Mouse (Mus musculus) neural tube, embryonic 12.5 days (tissue): ENCODE measurements around the gene Lrp3. TPM values are rescaled to one million over a fixed set of nuclear protein-coding genes. Genes with fewer than 3 reads are reported as not detected.

Source experiments
- ATAC-seq: fragments of 200-750 bp; cut with Nextera tagmentation; 2 replicates; pipeline ENCODE4 v1.8.0; 2017; ENCODE audit warnings: low read depth, mild to moderate bottlenecking, moderate TSS enrichment, moderate library complexity; ENCODE audit not compliant: low FRiP score
- H3K27ac ChIP-seq: fragments of 300-500 bp; sonication (generic); 2 replicates; pipeline ENCODE4 v1.5.1; 2016
- H3K27me3 ChIP-seq: fragments of 300-500 bp; sonication (generic); replicated peaks from 2 replicates; pipeline ENCODE4 v1.6.1; 2016; ENCODE audit warnings: mild to moderate bottlenecking
- H3K36me3 ChIP-seq: fragments of 300-500 bp; sonication (generic); 2 replicates; pipeline ENCODE4 v1.6.1; 2016; ENCODE audit warnings: mild to moderate bottlenecking
- H3K4me1 ChIP-seq: fragments of 300-500 bp; sonication (generic); 2 replicates; pipeline ENCODE4 v1.6.1; 2016
- H3K4me2 ChIP-seq: fragments of 300-500 bp; sonication (generic); replicated peaks from 2 replicates; pipeline ENCODE4 v1.6.1; 2016; ENCODE audit warnings: mild to moderate bottlenecking
- H3K4me3 ChIP-seq: fragments of 300-500 bp; sonication (generic); 2 replicates; pipeline ENCODE4 v1.5.1; 2016
- H3K9ac ChIP-seq: fragments of 300-500 bp; sonication (generic); 2 replicates; pipeline ENCODE4 v1.6.1; 2016; ENCODE audit warnings: mild to moderate bottlenecking
- H3K9me3 ChIP-seq: fragments of 300-500 bp; sonication (generic); 2 replicates; pipeline ENCODE4 v1.6.1; 2016; ENCODE audit warnings: mild to moderate bottlenecking
- WGBS: fragments of 180-500 bp; shearing (Covaris S2); methylation state at CpG from one replicate; pipeline ENCODE4 v1.1.7; 2016; 5-methylcytosine and 5-hydroxymethylcytosine counted together
- polyA plus RNA-seq: library from polyadenylated mRNA; unstranded; fragments of >200 nt; fragmentation: Nextera tagmentation; extraction: Ambion mirVana; gene quantifications from 2 replicates; pipeline ENCODE4 v1.2.1, GENCODE M21; 2016

Lrp3 gene
- polyA plus RNA-seq, 1 experiment from 2014 or later: 23.2 TPM

DNA sequence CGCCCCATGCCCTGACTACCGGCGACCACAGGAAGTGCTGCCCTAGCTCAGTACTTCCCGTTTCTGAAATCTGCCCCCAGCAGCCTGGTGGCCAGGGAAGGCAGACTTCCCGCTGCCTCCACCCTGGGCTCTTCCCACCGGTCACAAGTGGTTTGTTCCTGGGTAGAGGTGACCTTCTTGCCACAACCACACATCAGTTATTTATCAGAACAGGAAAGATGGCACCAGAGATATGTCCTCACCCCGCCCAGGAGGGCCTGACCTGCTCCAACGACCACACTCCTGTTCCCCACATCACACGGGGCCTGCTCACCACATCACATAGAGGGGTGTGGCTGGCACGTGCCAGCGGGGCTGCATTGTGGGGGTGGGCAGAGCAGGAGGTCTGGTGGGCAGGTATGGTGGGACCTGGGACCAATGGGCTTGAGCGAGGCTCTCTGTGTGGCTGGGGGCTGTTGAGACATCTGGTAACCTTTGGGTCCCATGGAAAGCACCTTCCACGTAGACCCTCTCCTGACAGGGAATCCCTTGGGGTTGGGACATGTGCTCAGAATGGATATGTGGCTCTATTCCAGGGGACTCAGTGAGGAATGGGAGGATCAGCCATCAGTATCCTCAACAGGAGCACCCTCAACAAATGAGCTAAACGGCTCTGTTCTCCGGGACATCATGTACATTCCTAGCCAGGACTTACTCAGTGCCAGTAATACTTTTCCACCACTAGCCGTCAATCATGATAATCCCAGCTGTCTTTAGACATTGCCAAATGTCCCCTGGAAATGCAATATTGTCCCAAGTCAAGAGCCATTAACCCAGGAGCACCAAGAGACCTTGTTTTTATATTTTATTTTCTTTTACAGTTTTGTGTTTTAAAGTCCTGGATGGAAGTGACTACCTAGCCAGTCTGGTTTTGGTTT is 58.5 kb downstream of the Lrp3 start:
- 70% methylated on average over 16 of the region's 16 CpGs for WGBS
- Histone ChIP-seq H3K9ac (no peak overlapping the region), H3K4me3 (no peak overlapping the region), H3K4me1 (no peaks in the 10 kb centered on the region), H3K9me3 (no peaks in the 10 kb centered on the region), H3K36me3 (no peaks in the 10 kb centered on the region), H3K27ac (no peak overlapping the region), H3K4me2 (no peak overlapping the region), H3K27me3 (no peaks in the 10 kb centered on the region)
- ATAC-seq: no peak

GRCm38 (mm10) chr7:35154449-35154848 is 60.8 kb downstream of the Lrp3 start:
- ATAC-seq: no peak
- no peaks in the 10 kb centered on the region for H3K9me3 ChIP-seq
- H3K27me3 ChIP-seq: no peaks in the 10 kb centered on the region
- 83% methylated on average over 12 of the region's 12 CpGs for WGBS
- no peak overlapping the region for H3K27ac ChIP-seq
- H3K4me2 ChIP-seq: no peak overlapping the region
- H3K4me3 ChIP-seq: no peak overlapping the region
- no peaks in the 10 kb centered on the region for H3K4me1 ChIP-seq
- no peak overlapping the region for H3K9ac ChIP-seq
- no peaks in the 10 kb centered on the region for H3K36me3 ChIP-seq

DNA sequence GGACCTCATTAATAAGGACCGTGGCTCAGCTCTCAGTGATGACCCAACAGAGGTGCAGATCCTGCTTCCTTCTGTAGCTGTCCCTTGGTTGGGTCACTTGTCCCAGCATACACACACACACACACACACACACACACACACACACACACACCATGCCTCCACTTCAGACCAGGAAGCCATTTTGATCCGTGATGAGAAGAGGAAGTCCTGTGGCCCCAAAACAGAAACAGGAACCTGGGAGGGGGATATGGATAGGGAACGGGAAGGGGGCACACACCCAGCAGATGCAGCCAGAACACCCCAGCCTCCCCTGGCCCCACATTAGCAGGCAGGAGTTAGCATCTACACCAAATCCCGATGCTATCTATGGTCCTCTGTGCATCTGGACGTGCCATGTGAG is 64.4 kb downstream of the Lrp3 start:
- whole genome bisulfite sequencing: 85% methylated on average over 5 of the region's 5 CpGs
- Histone ChIP-seq H3K27me3 (no peaks in the 10 kb centered on the region), H3K4me3 (no peak overlapping the region), H3K4me2 (no peak overlapping the region), H3K9ac (no peak overlapping the region), H3K4me1 (0 out of 2 replicates have a peak, but pooled peaks cover 4% of the 10 kb centered on the region), H3K27ac (no peak overlapping the region), H3K9me3 (no peaks in the 10 kb centered on the region), H3K36me3 (no peaks in the 10 kb centered on the region)
- no peak for ATAC-seq

Other genes with a start within 250 kb of the Lrp3 start
- 48.4 and 50.9 TPM in 2 replicates for gene Cebpg, start 158.9 kb downstream of the Lrp3 start, polyA plus RNA-seq
- gene Cebpa, start 96.2 kb downstream of the Lrp3 start, polyA plus RNA-seq: 0.68 and 0.74 TPM in 2 replicates
- gene Slc7a10, start 29.1 kb downstream of the Lrp3 start, polyA plus RNA-seq: 1.4 and 1.7 TPM in 2 replicates
- gene Gpatch1, start 102.9 kb upstream of the Lrp3 start, polyA plus RNA-seq: 20.0 and 20.3 TPM in 2 replicates
- gene Rhpn2, start 118.7 kb upstream of the Lrp3 start, polyA plus RNA-seq: 3.7 TPM in 2 replicates
- 21.0 and 24.2 TPM in 2 replicates for gene Faap24, start 181.3 kb upstream of the Lrp3 start, polyA plus RNA-seq
- 39.9 and 40.8 TPM in 2 replicates for gene Cep89, start 181.5 kb upstream of the Lrp3 start, polyA plus RNA-seq
- gene Slc7a9, start 233.3 kb upstream of the Lrp3 start, polyA plus RNA-seq: not detected in 2 replicates